Mouse (Mus musculus) c-Kit-positive CD71-negative TER-119-negative erythroid progenitor cells, embryonic 14.5 days (primary cell): Measurements from ENCODE around the gene Atp2a1.

Source experiments
- DNase-seq: peaks from one replicate; pipeline ENCODE4 v3.0.0-alpha.2; 2013; ENCODE audit warnings: low read depth

The Atp2a1 gene

DNA sequence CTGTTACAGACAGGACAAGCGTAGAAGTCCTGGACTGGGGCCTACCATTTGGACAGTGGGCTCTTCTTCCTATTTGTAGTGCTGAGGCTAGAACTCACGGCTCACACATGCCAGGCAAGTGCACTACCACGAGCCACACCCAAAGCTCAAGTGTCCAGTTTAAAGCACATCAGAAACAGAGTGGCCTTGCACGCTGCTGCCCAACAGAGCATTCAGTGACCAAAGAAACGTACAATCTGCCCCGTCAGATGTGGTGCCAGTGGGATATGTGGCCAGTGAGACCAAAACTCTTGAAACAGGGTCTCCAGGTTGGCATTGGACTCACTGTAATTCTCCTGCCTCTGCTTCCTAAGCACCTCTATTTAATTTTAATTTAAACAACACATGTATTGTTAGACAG lies 12.3 kb downstream of the Atp2a1 start:
- no peak for DNase-seq

DNA sequence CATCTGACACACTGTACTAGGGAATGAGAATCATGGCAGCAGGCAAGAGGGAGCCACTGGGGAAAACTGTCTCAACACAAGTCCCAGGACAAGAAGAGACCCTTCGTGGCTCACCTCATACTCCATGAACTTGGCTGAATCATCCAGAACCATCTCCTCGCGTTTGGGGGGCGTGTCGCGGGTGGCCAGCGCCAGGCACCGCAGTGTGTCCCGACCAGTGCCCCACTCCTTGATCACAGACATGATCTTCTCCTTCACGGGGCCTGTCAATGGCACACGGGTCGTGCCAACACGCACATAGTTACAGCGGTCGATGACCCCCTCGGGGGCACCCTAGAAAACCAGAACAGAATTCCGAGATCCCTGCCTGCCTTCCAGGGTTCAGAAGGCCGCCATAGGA lies 12.9 kb downstream of the Atp2a1 start:
- DNase-seq: no peak

DNA sequence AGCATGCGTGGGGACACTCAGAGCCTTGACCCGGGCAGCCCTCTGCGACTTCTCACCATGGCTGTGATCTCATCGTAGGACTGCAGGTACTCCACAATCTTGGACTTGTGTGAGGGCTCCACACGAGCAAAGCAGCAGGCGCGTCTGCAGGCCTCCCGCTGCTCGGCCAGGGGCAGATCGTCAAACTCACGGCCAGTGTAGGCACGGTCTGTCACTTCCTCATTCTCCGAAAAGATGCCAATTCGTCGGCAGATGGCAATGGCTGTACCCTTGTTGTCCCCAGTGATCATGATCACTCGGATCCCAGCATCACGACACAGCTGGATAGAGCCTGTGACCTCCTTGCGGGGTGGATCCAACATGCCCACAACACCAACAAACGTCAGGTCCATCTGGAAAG lies 14.4 kb downstream of the Atp2a1 start:
- DNase-seq: no peak

DNA sequence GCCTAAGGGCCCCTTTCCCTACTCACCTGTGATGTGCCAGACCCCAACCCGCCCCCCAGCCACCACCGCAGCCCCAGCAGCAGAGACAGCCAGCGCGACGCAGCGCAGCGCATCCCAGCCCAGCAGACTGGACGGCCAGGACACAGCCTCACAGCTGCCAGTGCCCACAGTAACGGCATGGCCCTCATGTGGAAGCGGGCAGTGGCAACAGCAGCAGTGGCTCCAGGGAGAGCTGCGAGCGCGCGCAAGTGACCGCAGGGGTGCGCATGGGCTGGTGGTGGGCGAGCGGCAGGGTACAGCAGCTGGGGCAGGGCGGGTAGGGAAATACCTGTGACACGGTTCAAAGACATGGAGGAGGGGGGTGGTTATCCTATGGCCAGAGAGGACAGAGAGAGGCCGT lies 16.7 kb downstream of the Atp2a1 start:
- no peak for DNase-seq

DNA sequence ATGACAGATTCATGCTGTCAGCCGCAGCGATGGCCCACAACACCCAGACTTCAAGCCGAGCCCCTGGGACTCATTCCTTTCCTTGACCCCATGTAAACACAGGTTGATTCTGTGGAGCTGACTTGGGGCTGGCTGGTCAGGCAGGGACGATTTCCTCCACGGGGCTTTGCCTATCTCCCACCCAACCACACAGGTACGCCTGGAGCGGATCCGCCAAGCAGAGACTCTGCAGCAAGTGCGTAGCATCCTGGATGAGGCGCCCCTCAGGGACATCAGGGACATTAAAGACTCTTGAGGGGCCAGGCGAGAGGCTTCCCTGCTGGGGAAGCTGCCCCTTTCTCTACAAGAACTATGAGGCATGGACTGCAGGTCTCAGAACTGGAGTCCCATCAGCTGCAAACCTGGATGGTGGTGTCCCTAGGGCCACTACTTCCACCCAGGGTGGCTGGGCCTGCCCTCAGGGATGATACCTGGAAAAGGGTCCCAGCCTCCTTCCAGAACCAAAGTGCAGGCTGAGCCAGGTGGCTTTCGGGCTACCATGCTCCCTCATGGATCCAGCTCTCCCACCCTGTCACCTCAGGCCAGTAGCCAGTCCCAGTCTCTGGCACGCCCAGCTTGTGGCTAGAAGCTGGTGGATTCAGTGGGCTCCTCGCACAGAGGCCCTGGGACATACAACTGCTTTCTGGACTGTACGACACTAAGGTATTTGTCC lies 17.6 kb downstream of the Atp2a1 start:
- DNase-seq: no peak

DNA sequence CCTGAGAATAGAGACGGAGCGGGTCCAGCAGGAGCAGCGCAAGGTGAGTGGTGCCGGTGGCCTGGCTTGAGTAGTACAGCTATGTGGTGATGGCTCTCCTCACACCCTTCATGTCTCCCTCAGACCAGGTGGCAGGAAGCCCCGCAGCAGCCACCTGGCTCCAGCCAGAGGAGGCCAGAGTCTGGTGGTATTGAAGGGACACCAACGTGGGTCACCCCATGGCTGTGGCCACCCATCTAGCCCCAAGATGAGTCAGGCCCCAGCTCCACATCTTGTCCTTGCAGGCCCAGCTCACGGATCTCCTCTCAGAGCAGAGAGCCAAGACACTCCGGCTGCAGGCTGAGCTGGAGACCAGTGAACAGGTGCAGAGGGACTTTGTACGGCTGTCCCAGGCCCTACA lies 18.4 kb downstream of the Atp2a1 start:
- DNase-seq: no peak

DNA sequence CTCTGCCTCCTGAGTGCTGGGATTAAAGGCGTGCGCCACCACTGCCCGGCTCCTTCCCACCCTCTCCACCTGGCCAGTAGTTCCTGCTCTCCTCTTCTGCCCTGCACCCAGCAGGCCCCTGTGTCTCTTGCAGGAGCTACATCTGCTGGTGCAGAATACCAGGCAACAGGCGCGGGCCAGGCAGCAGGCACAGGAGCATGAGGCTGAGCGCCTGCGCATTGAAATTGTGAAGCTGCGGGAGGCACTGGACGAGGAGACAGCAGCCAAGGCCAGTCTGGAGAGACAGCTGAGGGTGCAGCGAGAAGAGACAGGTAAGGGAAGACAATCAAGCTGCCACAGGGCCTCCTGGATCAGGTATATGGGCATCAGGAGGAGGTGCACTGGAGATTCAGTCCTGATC lies 18.9 kb downstream of the Atp2a1 start:
- DNase-seq: no peak

DNA sequence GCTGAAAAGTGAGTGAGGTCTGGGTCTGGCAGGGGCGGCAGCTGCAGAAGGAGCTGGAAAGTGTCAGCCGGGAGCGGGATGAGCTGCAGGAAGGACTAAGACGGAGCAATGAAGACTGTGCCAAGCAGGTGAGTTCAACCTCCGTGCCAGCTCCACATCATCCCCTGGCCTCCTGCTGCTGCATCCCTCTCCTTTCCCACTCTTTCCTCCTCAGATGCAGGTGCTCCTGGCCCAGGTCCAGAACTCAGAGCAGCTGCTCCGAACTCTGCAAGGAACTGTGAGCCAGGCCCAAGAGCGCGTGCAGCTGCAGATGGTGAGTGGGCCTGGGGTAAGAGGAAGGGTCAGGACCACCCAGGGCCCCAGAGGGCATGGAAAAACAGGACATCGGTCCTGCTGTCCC lies 22.8 kb downstream of the Atp2a1 start:
- DNase-seq: no peak

DNA sequence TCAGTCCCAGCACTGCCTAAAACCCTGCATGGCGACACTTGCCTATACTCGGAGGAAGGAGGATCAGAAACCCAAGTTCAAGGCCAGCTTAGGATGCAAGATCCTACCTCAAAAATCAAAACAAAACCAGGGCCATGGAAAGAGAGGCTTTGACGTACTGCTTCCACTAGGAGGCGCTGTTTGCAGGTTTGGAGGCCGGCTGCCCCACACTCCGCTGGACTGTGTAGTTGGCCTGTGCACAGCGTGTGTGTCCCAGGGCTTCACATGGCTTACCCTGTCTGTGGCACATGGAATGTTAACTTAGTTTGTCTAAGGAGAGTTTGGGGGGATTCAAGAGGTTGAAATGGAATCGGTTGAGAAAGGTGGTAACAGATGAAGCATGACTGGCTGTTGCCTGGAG lies 26.1 kb downstream of the Atp2a1 start:
- DNase-seq: peak; percentile 66

DNA sequence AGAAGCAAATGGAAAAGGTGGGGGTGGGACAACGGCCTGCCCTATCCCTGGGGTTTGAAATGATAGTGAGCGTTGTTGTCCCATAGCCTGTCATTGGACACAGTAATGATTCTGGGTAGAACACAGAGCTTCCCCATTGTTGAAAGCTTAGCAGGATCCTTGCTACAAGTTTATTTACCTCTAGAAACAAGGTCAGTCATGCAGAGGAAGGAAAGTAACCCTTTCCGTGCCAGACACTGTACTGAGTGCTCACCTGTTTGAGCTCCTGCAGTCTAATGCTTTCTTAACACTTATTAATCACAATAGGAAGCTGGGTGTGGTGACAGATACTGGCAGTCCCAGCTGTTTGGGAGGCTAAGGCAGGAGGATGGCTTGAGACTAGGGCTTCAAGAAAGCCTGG lies 27.1 kb downstream of the Atp2a1 start:
- DNase-seq: no peak

DNA sequence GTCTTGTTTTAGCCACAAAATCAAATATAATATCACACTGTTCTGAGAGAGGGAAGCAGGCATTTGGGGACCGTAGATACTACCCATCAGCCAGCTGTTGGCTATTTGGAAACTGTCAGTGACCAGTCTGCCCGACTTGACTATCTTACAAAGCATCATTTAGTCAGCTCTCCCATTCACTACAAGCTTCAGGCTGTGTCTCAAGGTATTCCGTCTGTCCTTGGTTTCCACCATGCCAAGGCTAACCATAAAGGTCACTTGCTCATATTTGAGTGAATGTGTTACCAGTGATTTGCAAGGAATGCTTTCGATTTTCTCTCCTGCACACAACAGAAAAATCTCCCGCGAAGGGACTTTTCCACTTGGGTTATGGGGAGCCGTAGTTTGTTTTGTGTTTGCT lies 28.2 kb downstream of the Atp2a1 start:
- DNase-seq: no peak

DNA sequence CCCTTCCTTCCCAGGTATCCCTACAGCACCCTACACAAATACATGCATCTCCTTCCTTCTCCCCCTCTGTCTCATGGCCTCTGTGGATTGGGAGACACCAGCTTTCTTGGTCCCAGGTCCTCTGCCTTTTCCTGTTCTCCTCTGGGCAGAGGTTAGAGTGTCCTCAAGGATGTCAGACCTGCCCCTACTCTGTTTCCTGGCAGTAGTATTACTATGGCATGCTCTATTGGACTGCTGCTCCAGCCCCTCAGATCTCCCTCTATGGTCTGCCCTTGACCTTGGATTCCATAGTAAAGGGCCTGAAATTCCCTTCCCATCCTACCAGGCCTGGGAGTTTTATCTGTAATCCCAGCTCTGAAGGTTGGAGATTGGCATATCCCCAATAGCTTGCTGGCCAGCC lies 32.7 kb downstream of the Atp2a1 start:
- DNase-seq: no peak

DNA sequence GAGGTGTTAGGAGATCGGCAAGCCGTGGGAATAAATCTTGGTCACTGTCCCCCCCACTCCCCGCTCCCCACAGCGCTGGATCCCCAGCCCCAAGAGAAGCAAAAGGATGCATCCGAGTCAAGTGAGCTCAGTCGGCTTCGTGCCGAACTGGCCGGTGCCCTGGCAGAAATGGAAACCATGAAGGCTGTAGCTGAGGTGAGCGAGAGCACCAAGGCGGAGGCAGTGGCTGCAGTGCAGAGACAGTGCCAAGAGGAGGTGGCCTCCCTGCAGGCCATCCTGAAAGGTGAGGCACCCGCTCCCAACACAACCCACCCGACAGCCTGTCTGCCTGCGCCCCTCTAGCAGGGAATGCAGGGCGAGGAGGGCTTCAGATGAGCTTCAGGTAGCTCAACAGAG lies 33.4 kb downstream of the Atp2a1 start:
- DNase-seq: no peak

DNA sequence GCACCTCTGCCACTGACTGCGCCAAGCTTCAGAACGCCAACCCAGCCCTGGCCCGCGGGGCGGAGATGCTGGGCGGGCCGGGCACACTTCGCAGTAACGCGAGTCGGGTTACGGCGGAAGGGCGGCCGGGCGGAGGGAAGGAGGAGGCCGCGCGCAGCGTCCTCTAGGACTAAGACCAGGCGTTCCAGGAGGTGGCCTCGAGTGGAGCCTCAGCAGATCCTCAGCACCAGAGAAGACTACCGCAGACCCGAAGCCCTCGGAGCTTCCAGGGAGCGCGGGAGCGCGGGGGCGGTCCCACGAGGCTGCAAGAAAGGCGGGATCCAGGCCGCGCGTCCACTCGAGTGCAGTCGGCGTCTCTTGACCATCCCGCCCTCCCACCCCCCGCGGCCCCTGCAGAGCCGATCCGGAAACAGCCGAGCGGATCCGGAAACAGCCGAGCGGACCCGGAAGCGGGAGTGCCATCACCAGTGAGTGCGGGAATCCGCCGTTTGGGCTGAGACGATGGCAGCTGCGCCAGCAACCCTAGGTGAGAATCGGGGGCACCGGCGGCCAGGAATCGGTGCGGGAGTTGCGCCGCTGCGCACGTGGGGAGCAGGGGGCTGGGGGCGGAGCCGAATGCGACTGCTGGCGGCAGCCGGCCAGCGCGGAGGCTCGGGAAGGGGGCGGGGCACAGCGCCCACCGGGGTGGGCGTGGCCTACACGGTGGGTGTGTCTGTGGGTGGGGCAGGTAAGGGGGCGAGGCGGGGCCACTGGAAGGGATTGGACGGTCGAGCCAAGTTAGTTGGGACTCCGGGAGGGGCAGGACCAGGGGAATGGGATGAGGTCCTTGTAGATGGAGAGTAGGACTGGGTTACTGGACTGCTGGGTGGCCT lies 34.0 kb downstream of the Atp2a1 start, which contains the start of gene Rabep2:
Gene Rabep2 (plus strand): TSS at position 129 of the 872 bp plus-strand sequence.
- peak; percentile 67 for DNase-seq

DNA sequence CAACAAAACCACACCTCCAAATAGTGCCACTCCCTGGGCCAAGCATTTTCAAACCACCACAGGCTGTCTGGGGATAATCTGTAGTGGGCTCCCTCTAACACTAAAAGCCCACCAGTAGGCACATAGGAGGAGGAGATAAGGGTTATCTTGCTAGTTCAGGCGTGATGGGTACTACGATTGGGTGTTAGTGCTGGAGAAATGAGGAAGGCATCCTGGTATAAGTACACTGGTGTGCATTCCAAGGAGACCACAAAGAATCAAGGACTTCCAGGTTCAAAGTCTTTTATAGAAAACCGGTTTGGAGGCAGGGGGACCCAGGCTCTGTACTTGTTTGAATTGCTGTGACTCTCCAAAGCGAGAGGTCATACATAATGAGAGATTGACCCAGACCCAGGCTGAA lies 34.8 kb downstream of the Atp2a1 start:
- DNase-seq: no peak

DNA sequence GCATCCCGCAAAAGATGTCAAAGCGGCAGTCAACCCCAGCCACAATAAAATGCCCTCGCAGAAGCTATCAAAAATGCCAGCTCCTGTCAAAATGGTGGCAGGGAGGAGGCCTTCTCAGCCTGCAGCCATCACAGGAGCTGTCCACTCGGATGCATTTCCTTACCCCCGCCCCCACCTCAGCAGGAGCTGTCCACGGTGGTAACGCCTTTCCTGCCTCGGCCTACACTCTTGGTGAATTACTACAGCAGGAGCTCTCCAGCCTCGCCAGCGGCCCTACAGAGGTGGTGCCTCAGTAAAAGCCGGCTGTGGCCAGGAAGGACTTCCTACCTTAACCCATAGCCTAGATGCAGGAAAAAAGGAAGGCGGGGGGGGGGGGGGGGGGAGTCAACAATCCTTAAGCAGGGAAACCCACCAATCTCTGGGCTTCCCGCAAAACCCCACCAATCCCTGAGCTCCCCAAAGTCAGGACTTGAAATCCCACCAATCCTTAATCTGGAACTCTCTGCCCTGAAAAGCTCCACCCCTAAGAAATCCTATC lies 35.5 kb downstream of the Atp2a1 start:
- no peak for DNase-seq

DNA sequence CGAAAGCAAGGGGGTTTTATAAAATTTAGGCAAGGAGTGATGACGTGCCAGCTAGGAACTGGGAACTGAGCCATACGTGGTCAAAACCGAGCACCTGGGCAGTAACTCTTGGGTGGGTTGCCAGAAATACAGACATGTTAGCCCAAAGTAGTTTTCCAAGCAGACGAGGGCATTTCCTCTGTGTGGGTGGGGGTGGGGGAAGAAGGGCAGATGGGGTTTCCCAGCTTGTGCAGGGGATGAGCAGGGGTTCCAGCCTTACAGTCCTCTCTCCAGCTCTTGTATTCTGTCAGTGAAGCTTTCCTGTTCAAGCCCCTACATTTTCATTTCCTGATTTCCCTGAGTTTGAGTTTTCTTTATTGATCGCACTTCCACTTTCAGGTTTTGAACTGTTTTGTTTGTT lies 38.7 kb downstream of the Atp2a1 start:
- DNase-seq: no peak

DNA sequence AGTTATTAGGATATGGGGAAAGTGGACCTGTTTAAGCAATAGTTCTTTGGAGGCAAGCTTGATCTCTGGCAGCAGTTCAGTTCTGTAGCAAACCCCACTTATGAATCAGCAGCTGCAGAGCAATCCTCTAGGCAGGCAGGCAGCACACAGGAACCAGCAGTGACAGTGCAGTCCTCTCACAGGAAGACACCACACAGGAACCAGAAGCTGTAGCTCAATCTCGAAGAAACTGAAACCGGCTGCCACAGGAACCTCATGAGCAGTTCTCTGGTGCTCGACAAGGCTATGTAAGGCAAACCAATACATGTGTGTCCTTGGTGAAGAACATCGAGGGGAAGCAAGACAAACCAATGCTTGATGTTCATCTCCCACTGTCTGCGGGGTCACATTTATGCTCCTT lies 41.2 kb downstream of the Atp2a1 start:
- DNase-seq: no peak

DNA sequence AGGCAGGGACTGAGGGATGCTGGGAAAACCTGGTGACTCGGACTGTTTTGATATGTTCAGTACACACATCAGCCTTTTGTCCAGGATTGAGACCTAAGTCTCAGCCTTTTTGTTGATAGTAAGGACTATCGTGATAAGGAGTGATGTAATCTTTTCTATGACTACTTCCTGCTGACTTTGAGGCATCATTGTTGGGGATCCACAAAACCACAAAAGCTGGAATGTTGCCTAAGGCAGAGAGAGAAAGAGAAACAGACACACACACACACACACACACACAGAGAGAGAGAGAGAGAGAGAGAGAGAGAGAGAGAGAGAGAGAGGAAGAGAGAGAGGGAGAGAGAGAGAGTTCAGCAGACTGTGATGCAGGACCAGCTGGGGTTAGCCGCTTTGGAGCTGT lies 44.4 kb downstream of the Atp2a1 start:
- no peak for DNase-seq

DNA sequence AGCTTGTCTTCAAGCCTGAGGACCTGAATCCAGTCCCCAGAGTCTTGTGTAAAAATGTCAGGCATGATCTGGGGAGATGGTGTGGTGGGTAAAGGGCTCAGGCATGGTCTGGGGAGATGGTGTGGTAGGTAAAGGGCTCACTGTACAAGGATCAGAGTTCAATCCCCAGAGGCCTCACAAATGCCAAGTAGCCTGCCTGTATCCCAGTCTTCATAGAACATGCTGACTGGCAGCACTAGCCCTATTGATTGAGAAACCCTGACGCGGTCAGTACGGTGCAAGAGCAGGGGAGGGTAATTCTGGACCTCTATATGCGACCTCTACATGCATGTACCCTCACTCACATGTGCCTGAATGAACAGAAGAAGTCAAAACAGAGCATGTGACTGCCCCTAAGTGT lies 45.3 kb downstream of the Atp2a1 start:
- no peak for DNase-seq

DNA sequence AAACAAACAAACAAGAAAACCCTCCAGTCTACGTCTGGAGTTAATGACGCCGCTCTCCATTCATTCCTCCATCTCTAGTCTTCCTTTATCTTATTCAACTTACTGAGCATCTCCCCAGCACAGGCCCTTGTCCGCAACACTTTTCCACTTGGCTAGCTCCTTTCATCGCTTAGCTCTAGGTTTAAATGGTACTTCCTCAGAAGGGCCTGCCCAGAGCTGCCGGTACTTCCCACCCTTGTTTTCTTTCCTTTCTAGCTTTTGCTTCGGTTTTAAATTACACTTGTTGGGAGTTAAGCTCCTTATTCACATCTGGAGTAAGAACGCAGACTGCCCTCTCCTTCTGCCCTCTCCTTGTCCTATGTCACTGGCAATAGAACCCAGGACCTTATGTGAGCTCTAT lies 45.9 kb downstream of the Atp2a1 start:
- DNase-seq: no peak

DNA sequence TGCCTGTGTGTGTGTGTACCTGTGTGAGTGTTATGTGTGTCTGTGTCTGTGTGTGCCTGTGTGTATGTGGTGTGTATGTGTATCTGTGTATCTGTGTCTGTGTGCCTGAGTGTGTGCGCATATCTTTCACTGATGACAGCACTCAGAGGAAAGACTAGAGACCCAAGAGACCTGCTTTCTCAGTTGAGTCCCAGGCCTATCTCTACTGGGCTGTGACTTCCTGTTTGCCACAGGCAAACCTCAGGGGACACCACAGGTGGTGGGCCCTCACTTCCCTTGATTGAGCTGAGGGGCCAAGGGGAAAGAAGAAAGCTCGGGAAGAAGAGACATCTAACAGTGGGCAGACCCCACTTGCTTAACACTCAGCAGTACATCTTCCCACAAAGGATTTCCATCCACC lies 46.3 kb downstream of the Atp2a1 start:
- DNase-seq: no peak

DNA sequence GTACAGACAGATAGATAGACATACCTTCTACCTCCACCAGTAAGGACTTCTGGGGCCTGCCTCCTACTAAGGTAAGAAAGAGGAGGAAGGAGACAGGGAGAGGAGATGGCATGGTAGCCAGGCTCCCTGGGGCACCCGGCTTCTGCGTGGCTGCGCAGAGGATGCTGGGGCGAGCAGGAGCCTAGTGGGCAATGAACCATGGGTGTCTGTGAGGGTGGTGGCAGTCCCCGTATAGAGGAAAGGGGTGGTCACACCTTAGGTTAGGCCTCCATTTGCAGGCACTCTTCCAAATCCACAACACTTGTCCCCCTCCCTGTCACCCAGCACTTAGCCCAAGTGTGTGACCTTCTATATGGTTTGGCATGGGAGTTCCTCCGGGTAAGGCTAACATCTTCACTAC lies 48.2 kb downstream of the Atp2a1 start, which contains the start of gene Cd19:
Gene Cd19 (minus strand): TSS at position 165 of the 400 bp plus-strand sequence.
- no peak for DNase-seq
